Mouse (Mus musculus): ENCODE measurements around the gene Mmp20. TPM values are rescaled to one million over a fixed set of nuclear protein-coding genes. Genes with fewer than 3 reads are reported as not detected.

Mmp20 gene
- total and polyA plus RNA-seq, 2 experiments from 2014 or later, result not detected

DNA sequence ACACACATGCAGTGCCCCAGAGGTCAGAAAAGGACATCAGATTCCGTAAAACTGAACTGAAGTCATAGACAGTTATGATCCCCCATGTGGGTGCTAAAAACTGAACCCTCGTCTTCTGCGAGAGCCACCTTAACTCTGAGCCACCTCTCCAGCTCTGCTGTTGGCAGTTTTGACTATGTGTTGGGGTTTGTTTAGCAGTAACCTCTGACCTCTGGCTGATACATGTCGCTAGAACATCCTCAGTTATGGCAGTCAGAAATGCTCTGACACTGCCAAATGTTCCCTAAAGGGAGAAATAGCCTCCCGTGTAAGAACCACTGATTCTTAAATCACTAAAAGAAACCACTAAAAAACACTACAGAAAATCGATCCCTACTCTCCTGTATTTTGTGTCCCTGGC, 80.7 kb downstream of the Mmp20 start:
- H3K9me3 ChIP-seq (ENCODE audit: low read length), result no peaks in the 10 kb centered on the region
- DNase-seq (ENCODE audit: low spot score) (no peak), ATAC-seq (ENCODE audit: low FRiP score) (no peak)
- no peak overlapping the region for H3K4me2 ChIP-seq (ENCODE audit: low read depth, low read length, poor library complexity, severe bottlenecking)
- no peaks in the 10 kb centered on the region for H3K4me1 ChIP-seq (ENCODE audit: insufficient read depth, low read length)
- H3K27ac ChIP-seq (ENCODE audit: low read depth, low read length), result no peak overlapping the region
- H3K27me3 ChIP-seq (ENCODE audit: insufficient read depth, low read length), result no peaks in the 10 kb centered on the region
- TF ChIP-seq CTCF (IDR thresholded peaks at IDR 0.05), result no peak
- H3K36me3 ChIP-seq (ENCODE audit: insufficient read depth, low read length), result no peaks in the 10 kb centered on the region
- H3K9ac ChIP-seq (replicated peaks; ENCODE audit: low read length, poor library complexity, severe bottlenecking), result no peak overlapping the region
- WGBS, result 71% methylated on average over 6 of the region's 6 CpGs
- H3K4me3 ChIP-seq (ENCODE audit: low read depth, low read length), result no peak overlapping the region

DNA sequence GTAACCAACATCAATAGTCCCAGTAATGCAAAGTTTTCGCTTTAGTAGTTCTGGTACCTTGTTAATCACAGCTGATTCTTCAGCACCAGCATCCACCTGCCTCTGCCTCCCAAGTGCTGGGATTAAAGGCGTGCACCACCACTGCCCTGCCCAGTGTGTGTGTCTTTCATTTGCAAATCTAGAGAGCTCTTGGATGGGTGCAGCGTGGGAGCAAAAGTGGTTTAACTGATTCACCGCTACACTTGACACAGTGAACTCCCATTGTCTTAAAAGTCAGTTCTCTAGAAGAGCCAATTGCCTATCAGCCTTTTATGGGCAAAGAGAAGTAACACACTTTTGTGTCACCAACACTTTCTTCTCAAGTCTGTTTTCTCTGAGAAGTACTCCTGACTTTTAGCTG, 83.2 kb downstream of the Mmp20 start:
- Histone ChIP-seq H3K4me1 (ENCODE audit: insufficient read depth, low read length) (no peaks in the 10 kb centered on the region), H3K27ac (ENCODE audit: low read depth, low read length) (no peak overlapping the region), H3K9me3 (ENCODE audit: low read length) (no peaks in the 10 kb centered on the region), H3K36me3 (ENCODE audit: insufficient read depth, low read length) (no peaks in the 10 kb centered on the region), H3K4me2 (ENCODE audit: low read depth, low read length, poor library complexity, severe bottlenecking) (no peak overlapping the region), H3K27me3 (ENCODE audit: insufficient read depth, low read length) (no peaks in the 10 kb centered on the region), H3K4me3 (ENCODE audit: low read depth, low read length) (no peak overlapping the region), H3K9ac (replicated peaks; ENCODE audit: low read length, poor library complexity, severe bottlenecking) (no peak overlapping the region)
- WGBS, result 73% methylated on average over 4 of the region's 4 CpGs
- DNase-seq (ENCODE audit: low spot score) (no peak), ATAC-seq (ENCODE audit: low FRiP score) (no peak)
- no peak for TF ChIP-seq CTCF (IDR thresholded peaks at IDR 0.05)

GRCm38 (mm10) chr9:7714062-7714907, 86.3 kb downstream of the Mmp20 start:
- peak; percentile 74 for ATAC-seq (ENCODE audit: low FRiP score)
- WGBS, result 46% methylated on average over 4 of the region's 4 CpGs
- TF ChIP-seq CTCF (IDR thresholded peaks at IDR 0.05), result peak; percentile 82
- no peak overlapping the region for H3K4me3 ChIP-seq (ENCODE audit: low read depth, low read length)
- H3K36me3 ChIP-seq (ENCODE audit: insufficient read depth, low read length), result no peaks in the 10 kb centered on the region
- no peak overlapping the region for H3K9ac ChIP-seq (replicated peaks; ENCODE audit: low read length, poor library complexity, severe bottlenecking)
- peak; percentile 73 for DNase-seq (ENCODE audit: low spot score)
- no peak overlapping the region for H3K27ac ChIP-seq (ENCODE audit: low read depth, low read length)
- no peaks in the 10 kb centered on the region for H3K27me3 ChIP-seq (ENCODE audit: insufficient read depth, low read length)
- no peak overlapping the region for H3K4me2 ChIP-seq (ENCODE audit: low read depth, low read length, poor library complexity, severe bottlenecking)
- no peaks in the 10 kb centered on the region for H3K9me3 ChIP-seq (ENCODE audit: low read length)
- no peaks in the 10 kb centered on the region for H3K4me1 ChIP-seq (ENCODE audit: insufficient read depth, low read length)

- no peaks in the 10 kb centered on the region for H3K9me3 ChIP-seq (ENCODE audit: low read length)
- no peaks in the 10 kb centered on the region for H3K27me3 ChIP-seq (ENCODE audit: insufficient read depth, low read length)
- H3K4me1 ChIP-seq (ENCODE audit: insufficient read depth, low read length), result no peaks in the 10 kb centered on the region
- no peak for TF ChIP-seq CTCF (IDR thresholded peaks at IDR 0.05)
- H3K4me2 ChIP-seq (ENCODE audit: low read depth, low read length, poor library complexity, severe bottlenecking), result no peak overlapping the region
- H3K36me3 ChIP-seq (ENCODE audit: insufficient read depth, low read length), result no peaks in the 10 kb centered on the region
- ATAC-seq (ENCODE audit: low FRiP score) (no peak), DNase-seq (ENCODE audit: low spot score) (no peak)
- no peak overlapping the region for H3K9ac ChIP-seq (replicated peaks; ENCODE audit: low read length, poor library complexity, severe bottlenecking)
- H3K27ac ChIP-seq (ENCODE audit: low read depth, low read length), result no peak overlapping the region
- no peak overlapping the region for H3K4me3 ChIP-seq (ENCODE audit: low read depth, low read length)
- 71% methylated on average over 2 of the region's 2 CpGs for WGBS
Measured at GRCm38 (mm10) chr9:7714908-7715175, 86.8 kb downstream of the Mmp20 start.

- Histone ChIP-seq H3K36me3 (ENCODE audit: insufficient read depth, low read length) (no peaks in the 10 kb centered on the region), H3K27ac (ENCODE audit: low read depth, low read length) (no peak overlapping the region), H3K4me3 (ENCODE audit: low read depth, low read length) (no peak overlapping the region), H3K9me3 (ENCODE audit: low read length) (no peaks in the 10 kb centered on the region), H3K9ac (replicated peaks; ENCODE audit: low read length, poor library complexity, severe bottlenecking) (no peak overlapping the region), H3K27me3 (ENCODE audit: insufficient read depth, low read length) (no peaks in the 10 kb centered on the region), H3K4me2 (ENCODE audit: low read depth, low read length, poor library complexity, severe bottlenecking) (no peak overlapping the region), H3K4me1 (ENCODE audit: insufficient read depth, low read length) (no peaks in the 10 kb centered on the region)
- 96% methylated on average over 1 of the region's 1 CpGs for WGBS
- ATAC-seq (ENCODE audit: low FRiP score) (no peak), DNase-seq (ENCODE audit: low spot score) (no peak)
- no peak for TF ChIP-seq CTCF (IDR thresholded peaks at IDR 0.05)
Measured at GRCm38 (mm10) chr9:7721543-7721942, 93.5 kb downstream of the Mmp20 start.

Other genes with a start within 250 kb of the Mmp20 start
- gene Mmp1b, start 240.2 kb upstream of the Mmp20 start, total RNA-seq (2014; rRNA removed), result not detected in 2 replicates
- gene Mmp1b, start 240.2 kb upstream of the Mmp20 start, polyA plus RNA-seq (2015; fragmentation: Nextera tagmentation; extraction: Ambion mirVana), result not detected in 2 replicates
- 0.99 TPM in 1 of 2 replicates, not detected in the other for gene Mmp3, start 182.4 kb upstream of the Mmp20 start, total RNA-seq (2014; rRNA removed)
- not detected in 2 replicates for gene Mmp3, start 182.4 kb upstream of the Mmp20 start, polyA plus RNA-seq (2015; fragmentation: Nextera tagmentation; extraction: Ambion mirVana)
- not detected in 2 replicates for gene Mmp10, start 125.9 kb upstream of the Mmp20 start, total RNA-seq (2014; rRNA removed)
- gene Mmp10, start 125.9 kb upstream of the Mmp20 start, polyA plus RNA-seq (2015; fragmentation: Nextera tagmentation; extraction: Ambion mirVana), result not detected in 2 replicates
- not detected in 2 replicates for gene Mmp8, start 69.8 kb upstream of the Mmp20 start, total RNA-seq (2014; rRNA removed)
- 0.13 TPM in 1 of 2 replicates, not detected in the other for gene Mmp8, start 69.8 kb upstream of the Mmp20 start, polyA plus RNA-seq (2015; fragmentation: Nextera tagmentation; extraction: Ambion mirVana)
- gene Mmp27, start 56.8 kb upstream of the Mmp20 start, total RNA-seq (2014; rRNA removed), result not detected in 2 replicates
- gene Mmp27, start 56.8 kb upstream of the Mmp20 start, polyA plus RNA-seq (2015; fragmentation: Nextera tagmentation; extraction: Ambion mirVana), result not detected in 2 replicates
- gene Mmp7, start 63.9 kb downstream of the Mmp20 start, total RNA-seq (2014; rRNA removed), result not detected in 2 replicates
- gene Mmp7, start 63.9 kb downstream of the Mmp20 start, polyA plus RNA-seq (2015; fragmentation: Nextera tagmentation; extraction: Ambion mirVana), result not detected in 2 replicates
- gene Tmem123, start 135.8 kb downstream of the Mmp20 start, total RNA-seq (2014; rRNA removed), result 14.3 and 19.8 TPM in 2 replicates
- gene Tmem123, start 135.8 kb downstream of the Mmp20 start, polyA plus RNA-seq (2015; fragmentation: Nextera tagmentation; extraction: Ambion mirVana), result 9.6 and 10.1 TPM in 2 replicates
- gene Birc2, start 208.8 kb downstream of the Mmp20 start, total RNA-seq (2014; rRNA removed), result 37.7 and 40.9 TPM in 2 replicates
- gene Birc2, start 208.8 kb downstream of the Mmp20 start, polyA plus RNA-seq (2015; fragmentation: Nextera tagmentation; extraction: Ambion mirVana), result 27.6 and 28.0 TPM in 2 replicates
- 2.3 and 2.6 TPM in 2 replicates for gene Birc3, start 245.0 kb downstream of the Mmp20 start, total RNA-seq (2014; rRNA removed)
- 0.99 and 1.5 TPM in 2 replicates for gene Birc3, start 245.0 kb downstream of the Mmp20 start, polyA plus RNA-seq (2015; fragmentation: Nextera tagmentation; extraction: Ambion mirVana)

Measured in midbrain, postnatal 0 days (tissue).